Mouse (Mus musculus): Measurements from ENCODE around the gene Ager.

Gene Ager

DNA sequence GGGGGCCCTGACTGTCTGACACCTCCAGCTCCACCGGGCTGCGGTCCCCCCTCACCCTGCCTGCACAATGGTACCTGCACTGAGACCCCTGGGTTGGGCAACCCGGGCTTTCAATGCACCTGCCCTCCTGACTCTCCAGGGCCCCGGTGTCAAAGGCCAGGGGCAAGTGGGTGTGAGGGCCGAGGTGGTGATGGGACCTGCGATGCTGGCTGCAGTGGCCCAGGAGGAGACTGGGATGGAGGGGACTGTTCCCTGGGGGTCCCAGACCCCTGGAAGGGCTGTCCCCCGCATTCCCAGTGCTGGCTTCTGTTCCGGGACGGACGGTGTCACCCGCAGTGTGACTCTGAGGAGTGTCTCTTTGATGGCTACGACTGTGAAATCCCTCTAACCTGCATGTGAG lies 15.1 kb upstream of the Ager start:
- in situ Hi-C loops (cut with MboI; ENCODE audit: unreplicated experiment in 2 of 2) = no loop called here

- in situ Hi-C loops (cut with MboI; ENCODE audit: unreplicated experiment in 2 of 2) = no loop called here
Observed at GRCm38 (mm10) chr17:34583397-34583796, 14.3 kb upstream of the Ager start.

- in situ Hi-C loops (cut with MboI; ENCODE audit: unreplicated experiment in 2 of 2) = no loop called here
Observed at GRCm38 (mm10) chr17:34583819-34584218, 13.8 kb upstream of the Ager start.

GRCm38 (mm10) chr17:34585121-34585520 lies 12.5 kb upstream of the Ager start:
- in situ Hi-C loops (cut with MboI; ENCODE audit: unreplicated experiment in 2 of 2) = no loop called here

DNA sequence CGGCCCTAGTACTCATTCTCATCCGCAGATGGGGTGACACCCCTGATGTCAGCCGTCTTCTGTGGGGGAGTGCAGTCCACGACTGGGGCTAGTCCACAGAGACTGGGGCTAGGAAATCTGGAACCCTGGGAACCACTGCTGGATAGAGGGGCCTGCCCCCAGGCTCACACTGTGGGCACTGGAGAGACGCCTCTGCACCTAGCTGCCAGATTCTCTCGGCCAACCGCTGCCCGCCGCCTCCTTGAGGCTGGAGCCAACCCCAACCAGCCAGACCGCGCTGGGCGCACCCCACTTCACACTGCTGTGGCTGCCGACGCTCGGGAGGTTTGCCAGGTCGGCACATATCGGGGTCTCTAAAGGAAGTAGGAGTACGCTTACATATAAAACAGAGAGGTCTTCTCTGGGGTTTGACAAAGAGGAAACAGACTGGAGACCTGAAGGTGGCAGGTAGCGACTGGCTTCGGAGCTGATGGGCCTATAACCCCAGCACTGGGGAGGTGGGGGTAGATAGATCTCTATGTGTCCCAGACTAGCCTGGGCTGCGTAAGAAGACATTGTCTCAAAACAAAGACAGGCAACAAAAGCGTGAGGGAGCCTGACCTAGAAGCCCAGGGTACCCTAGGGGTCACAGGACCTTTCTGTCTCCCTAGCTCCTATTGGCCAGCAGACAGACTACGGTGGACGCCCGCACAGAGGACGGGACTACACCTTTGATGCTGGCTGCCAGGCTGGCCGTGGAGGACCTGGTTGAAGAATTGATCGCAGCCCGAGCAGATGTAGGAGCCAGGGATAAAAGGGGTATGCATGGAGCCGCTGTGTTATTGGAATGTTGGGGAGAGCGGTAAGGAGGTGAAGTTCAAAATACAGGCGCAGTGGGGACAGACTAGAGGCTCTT lies 11.5 kb upstream of the Ager start:
- in situ Hi-C loops (cut with MboI; ENCODE audit: unreplicated experiment in 2 of 2) = no loop called here

DNA sequence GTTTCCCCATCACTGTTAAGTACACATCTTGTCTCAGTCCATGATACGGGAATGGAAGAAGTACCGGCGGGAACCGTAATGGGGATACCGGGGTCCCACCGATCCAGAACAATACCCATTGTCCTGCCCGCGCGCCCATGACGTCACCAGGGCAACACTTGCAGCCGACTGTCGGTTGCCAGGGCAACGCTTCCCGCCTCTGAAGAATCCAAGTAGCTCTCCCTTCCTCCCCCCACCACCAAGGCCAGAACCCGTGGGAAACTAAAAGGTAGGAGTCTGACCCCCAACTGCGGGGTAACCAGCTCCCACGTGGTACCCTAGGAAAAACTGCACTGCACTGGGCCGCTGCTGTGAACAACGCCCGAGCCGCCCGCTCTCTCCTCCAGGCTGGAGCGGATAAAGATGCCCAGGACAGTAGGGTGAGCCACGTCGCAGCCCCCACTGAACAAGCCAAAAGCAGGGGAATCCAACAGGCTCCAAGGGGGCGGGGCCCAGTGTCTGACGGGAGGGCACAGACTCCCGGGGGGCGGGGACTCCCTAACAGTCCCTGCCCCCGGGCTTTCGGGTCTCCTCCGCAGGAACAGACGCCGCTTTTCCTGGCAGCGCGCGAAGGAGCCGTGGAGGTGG lies 10.8 kb upstream of the Ager start:
- in situ Hi-C loops (cut with MboI; ENCODE audit: unreplicated experiment in 2 of 2) = no loop called here

DNA sequence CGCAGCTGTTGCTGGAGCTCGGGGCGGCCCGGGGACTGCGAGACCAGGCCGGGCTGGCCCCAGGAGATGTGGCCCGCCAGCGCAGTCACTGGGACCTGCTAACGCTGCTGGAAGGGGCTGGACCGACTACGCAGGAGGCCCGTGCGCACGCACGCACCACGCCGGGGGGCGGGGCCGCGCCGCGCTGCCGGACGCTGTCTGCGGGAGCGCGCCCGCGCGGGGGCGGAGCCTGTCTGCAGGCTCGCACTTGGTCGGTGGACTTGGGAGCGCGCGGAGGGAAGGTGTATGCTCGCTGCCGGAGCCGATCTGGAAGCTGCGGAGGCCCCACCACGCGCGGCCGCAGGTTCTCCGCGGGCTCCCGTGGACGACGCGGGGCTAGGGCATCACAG lies 10.2 kb upstream of the Ager start:
- in situ Hi-C loops (cut with MboI; ENCODE audit: unreplicated experiment in 2 of 2) = no loop called here

DNA sequence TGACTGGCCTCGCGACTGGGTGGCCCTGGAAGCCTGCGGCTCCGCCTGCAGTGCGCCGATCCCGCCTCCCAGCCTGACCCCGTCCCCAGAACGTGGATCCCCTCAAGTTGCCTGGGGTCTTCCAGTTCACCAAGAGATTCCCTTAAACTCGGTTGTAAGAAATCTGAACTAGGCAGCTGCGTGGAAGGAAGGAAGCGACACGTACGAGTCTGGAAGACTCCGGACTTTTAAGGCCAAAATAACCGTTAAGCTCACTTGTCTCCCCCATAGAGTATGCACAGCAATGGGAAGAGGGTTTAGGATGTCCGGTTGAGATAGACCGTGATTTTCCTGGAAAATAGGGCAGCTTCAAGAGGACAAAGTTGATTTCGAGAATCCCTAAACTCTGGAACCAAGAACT lies 9.8 kb upstream of the Ager start:
- in situ Hi-C loops (cut with MboI; ENCODE audit: unreplicated experiment in 2 of 2) = no loop called here

DNA sequence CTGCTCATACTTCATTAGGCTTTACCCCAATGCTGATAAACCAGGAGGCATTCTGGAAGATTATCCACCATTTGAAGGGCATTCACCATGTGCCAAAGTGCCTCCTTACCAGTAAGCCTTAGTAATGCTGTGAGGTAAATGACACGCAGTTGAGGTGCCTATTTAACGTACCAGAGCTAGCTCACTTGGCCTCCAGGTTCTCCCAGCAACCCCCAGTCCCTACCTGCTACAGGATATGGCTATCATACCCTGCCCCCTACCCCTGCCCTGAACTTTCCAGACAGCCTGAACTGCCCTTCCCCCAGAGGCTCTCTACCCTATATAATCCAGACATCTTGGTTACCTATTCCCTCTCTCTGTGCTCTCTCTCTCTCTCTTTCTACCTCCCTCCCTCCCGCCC lies 8.9 kb upstream of the Ager start:
- in situ Hi-C loops (cut with MboI; ENCODE audit: unreplicated experiment in 2 of 2) = no loop called here

GRCm38 (mm10) chr17:34589206-34589605 lies 8.5 kb upstream of the Ager start:
- in situ Hi-C loops (cut with MboI; ENCODE audit: unreplicated experiment in 2 of 2) = no loop called here

GRCm38 (mm10) chr17:34589681-34590101 lies 8.0 kb upstream of the Ager start, which contains the start of gene Gpsm3:
TSS of gene Gpsm3 (plus strand) at chr17:34589806.
- in situ Hi-C loops (cut with MboI; ENCODE audit: unreplicated experiment in 2 of 2) = no loop called here

GRCm38 (mm10) chr17:34590154-34590987 lies 7.3 kb upstream of the Ager start:
- in situ Hi-C loops (cut with MboI; ENCODE audit: unreplicated experiment in 2 of 2) = no loop called here

DNA sequence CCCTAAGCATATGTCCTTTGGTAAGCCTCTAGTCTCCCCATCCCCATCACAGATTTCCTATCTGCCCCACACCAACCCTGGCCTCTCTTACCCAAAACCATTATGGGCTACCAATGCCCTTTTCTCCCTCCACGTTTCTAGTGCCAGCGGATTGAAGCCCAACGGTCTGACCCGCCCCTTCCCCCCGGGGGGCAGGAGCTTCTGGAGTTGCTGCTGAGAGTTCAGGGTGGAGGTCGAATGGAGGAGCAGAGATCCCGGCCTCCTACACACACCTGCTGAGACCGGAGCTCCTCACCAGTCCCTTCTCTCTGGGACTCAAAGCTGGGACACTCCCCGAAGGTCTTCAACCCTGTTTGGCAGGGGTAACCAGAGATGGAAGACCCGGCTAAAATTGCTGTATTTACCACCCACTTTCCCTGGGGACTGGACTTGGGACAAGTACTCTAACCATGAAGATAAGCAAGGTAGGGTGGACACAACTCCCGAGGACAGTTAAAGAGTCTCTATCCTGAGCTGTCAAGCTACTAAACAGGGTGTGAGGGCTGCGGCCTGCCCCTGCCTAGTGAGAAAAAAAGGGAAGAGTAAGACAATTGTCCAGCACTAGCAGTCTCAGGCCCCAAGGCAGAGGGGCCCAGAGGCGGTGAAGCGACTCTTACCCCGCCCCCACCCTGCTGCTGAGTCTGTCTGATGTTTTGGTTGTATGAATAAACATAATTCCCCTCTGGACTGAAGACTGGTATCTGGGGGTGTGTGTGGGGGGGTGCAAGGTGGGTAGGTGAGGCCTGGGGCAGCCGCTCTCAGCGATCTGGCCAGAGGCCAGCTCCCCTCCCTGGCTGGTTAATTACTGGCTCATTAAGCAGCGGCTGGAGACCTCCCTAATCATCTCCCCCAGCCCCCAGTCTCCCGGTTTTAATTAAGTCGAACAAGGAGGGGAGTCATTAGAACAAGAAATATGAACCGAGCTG lies 6.4 kb upstream of the Ager start, which contains the start of gene Pbx2:
Gene Pbx2 (plus strand): TSS at position 238 of the 965 bp plus-strand sequence.
- in situ Hi-C loops (cut with MboI; ENCODE audit: unreplicated experiment in 2 of 2) = no loop called here

DNA sequence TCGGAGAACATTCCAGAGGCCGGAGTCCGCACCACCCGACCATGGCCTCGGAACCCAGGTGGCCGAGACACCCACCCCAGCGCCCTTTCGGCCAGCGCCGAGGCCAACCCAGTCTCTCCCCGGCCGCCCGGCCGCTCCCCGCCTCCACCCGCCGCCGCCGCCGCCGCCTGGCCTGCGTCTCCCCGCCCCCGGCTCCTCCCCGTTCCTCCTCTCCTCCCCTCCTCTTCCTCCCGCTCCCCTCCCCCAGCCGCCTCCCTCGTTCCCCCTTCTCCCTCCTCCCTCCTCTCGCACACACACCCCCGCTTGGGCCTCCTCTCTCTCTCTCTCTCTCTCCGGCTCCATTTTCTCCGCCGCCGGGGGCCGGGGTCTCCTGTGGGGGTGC lies 5.7 kb upstream of the Ager start:
- in situ Hi-C loops (cut with MboI; ENCODE audit: unreplicated experiment in 2 of 2) = no loop called here

- in situ Hi-C loops (cut with MboI; ENCODE audit: unreplicated experiment in 2 of 2) = no loop called here
Observed at GRCm38 (mm10) chr17:34592581-34593549, 4.8 kb upstream of the Ager start.

DNA sequence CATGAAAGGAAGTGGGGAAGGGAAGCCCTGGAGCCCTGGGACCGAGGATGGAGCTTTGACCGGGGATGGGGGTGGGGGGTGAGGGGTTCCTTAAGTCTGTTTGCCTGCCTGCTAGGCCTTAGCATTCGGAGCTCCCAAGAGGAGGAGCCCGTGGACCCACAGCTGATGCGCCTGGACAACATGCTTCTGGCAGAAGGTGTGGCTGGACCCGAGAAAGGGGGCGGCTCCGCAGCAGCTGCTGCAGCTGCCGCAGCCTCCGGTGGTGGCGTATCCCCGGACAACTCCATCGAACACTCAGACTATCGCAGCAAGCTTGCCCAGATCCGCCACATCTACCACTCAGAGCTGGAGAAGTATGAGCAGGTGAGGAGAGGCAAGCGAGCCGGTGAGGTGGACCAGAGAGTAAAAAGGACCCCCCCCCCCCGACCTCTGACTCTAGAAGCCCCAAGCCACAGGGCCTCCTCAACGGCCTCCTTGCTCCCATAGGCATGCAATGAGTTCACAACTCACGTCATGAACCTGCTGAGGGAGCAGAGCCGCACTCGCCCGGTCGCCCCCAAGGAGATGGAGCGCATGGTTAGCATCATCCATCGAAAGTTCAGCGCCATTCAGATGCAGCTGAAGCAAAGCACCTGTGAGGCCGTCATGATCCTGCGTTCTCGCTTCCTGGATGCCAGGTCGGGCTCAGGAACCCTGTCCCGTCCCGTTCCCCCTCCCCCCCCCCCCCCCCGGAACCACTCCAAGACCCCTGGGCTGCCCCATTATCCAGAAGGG lies 3.7 kb upstream of the Ager start:
- in situ Hi-C loops (cut with MboI; ENCODE audit: unreplicated experiment in 2 of 2) = no loop called here

DNA sequence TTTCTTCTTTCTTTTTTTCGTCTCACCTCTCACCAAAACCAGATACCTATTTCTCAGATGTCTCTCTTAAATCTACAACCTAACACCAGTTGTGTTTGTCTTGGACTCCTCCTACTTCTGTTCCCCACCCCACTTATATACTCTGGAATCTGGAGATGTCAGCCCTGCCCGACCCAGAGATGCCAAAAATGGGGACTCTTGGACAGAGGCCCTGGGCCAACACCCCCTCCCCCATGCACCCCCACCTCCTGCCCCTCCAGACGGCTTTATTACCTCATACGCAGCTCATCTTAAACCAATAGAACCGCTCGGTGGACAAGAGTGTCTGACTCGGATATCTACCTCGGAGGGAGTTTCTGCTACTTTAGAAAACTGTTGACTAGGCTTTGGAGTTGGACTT lies 1.6 kb upstream of the Ager start:
- in situ Hi-C loops (cut with MboI; ENCODE audit: unreplicated experiment in 2 of 2) = no loop called here

DNA sequence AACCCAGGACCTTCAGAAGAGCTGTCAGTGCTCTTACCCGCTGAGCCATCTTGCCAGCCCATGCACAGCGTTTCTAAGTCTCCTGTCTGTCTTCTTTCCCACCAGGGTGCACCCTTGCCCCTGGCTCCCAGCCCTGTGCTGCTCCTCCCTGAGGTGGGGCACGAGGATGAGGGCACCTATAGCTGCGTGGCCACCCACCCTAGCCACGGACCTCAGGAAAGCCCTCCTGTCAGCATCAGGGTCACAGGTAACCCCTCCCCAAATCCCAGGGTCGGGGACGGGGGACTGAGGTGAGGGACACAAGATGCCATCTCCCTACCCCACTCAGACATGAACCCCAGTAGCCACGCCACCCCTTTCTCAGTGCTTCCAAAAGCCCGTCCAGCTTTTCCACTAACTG lies 2.2 kb downstream of the Ager start:
- in situ Hi-C loops (cut with MboI; ENCODE audit: unreplicated experiment in 2 of 2) = no loop called here
